Mouse (Mus musculus): ENCODE results near the gene Copz1. TPM values are rescaled to one million over a fixed set of nuclear protein-coding genes. Genes with fewer than 3 reads are reported as not detected.

Gene Copz1
- polyA plus RNA-seq, 1 experiment, result 143 TPM

- H3K27ac ChIP-seq (ENCODE audit: insufficient read depth, low read length), result no peak overlapping the region
- 0 out of 2 replicates have a peak, but pooled peaks cover 3% of the 10 kb centered on the region for H3K4me1 ChIP-seq (ENCODE audit: control insufficient read depth, insufficient read depth, low read length)
- no peak for TF ChIP-seq POLR2A (IDR thresholded peaks at IDR 0.05; ENCODE audit: low read depth, low read length)
- TF ChIP-seq CTCF (IDR thresholded peaks at IDR 0.05; ENCODE audit: borderline replicate concordance, insufficient read depth, low read length), result no peak
Observed at GRCm38 (mm10) chr15:103333081-103333615, 60.6 kb downstream of the Copz1 start.

GRCm38 (mm10) chr15:103333738-103334137 lies 61.2 kb downstream of the Copz1 start:
- TF ChIP-seq CTCF (IDR thresholded peaks at IDR 0.05; ENCODE audit: borderline replicate concordance, insufficient read depth, low read length) (no peak), POLR2A (IDR thresholded peaks at IDR 0.05; ENCODE audit: low read depth, low read length) (no peak)
- Histone ChIP-seq H3K4me3 (ENCODE audit: insufficient read depth, low read length) (no peak overlapping the region), H3K4me1 (ENCODE audit: control insufficient read depth, insufficient read depth, low read length) (0 out of 2 replicates have a peak, but pooled peaks cover 3% of the 10 kb centered on the region), H3K27ac (ENCODE audit: insufficient read depth, low read length) (no peak overlapping the region)

More at GRCm38 (mm10) chr15:103333081-103333615, 60.6 kb downstream of the Copz1 start:
- no peak overlapping the region for H3K4me3 ChIP-seq (ENCODE audit: insufficient read depth, low read length)

- Histone ChIP-seq H3K4me3 (ENCODE audit: insufficient read depth, low read length) (no peak overlapping the region), H3K4me1 (ENCODE audit: control insufficient read depth, insufficient read depth, low read length) (0 out of 2 replicates have a peak, but pooled peaks cover 3% of the 10 kb centered on the region), H3K27ac (ENCODE audit: insufficient read depth, low read length) (no peak overlapping the region)
- TF ChIP-seq CTCF (IDR thresholded peaks at IDR 0.05; ENCODE audit: borderline replicate concordance, insufficient read depth, low read length), result no peak
- TF ChIP-seq POLR2A (IDR thresholded peaks at IDR 0.05; ENCODE audit: low read depth, low read length), result no peak
Observed at GRCm38 (mm10) chr15:103334194-103334593, 61.7 kb downstream of the Copz1 start.

GRCm38 (mm10) chr15:103335040-103335439 lies 62.5 kb downstream of the Copz1 start:
- no peak overlapping the region for H3K27ac ChIP-seq (ENCODE audit: insufficient read depth, low read length)
- TF ChIP-seq POLR2A (IDR thresholded peaks at IDR 0.05; ENCODE audit: low read depth, low read length) (no peak), CTCF (IDR thresholded peaks at IDR 0.05; ENCODE audit: borderline replicate concordance, insufficient read depth, low read length) (no peak)
- H3K4me3 ChIP-seq (ENCODE audit: insufficient read depth, low read length), result no peak overlapping the region
- 0 out of 2 replicates have a peak, but pooled peaks cover 3% of the 10 kb centered on the region for H3K4me1 ChIP-seq (ENCODE audit: control insufficient read depth, insufficient read depth, low read length)

GRCm38 (mm10) chr15:103335488-103336235 lies 63.1 kb downstream of the Copz1 start:
- Histone ChIP-seq H3K27ac (ENCODE audit: insufficient read depth, low read length) (no peak overlapping the region), H3K4me3 (ENCODE audit: insufficient read depth, low read length) (no peak overlapping the region), H3K4me1 (ENCODE audit: control insufficient read depth, insufficient read depth, low read length) (0 out of 2 replicates have a peak, but pooled peaks cover 8% of the 10 kb centered on the region)
- TF ChIP-seq CTCF (IDR thresholded peaks at IDR 0.05; ENCODE audit: borderline replicate concordance, insufficient read depth, low read length) (no peak), POLR2A (IDR thresholded peaks at IDR 0.05; ENCODE audit: low read depth, low read length) (no peak)

- Histone ChIP-seq H3K4me3 (ENCODE audit: insufficient read depth, low read length) (no peak overlapping the region), H3K27ac (ENCODE audit: insufficient read depth, low read length) (no peak overlapping the region), H3K4me1 (ENCODE audit: control insufficient read depth, insufficient read depth, low read length) (0 out of 2 replicates have a peak, but pooled peaks cover 9% of the 10 kb centered on the region)
- TF ChIP-seq POLR2A (IDR thresholded peaks at IDR 0.05; ENCODE audit: low read depth, low read length) (no peak), CTCF (IDR thresholded peaks at IDR 0.05; ENCODE audit: borderline replicate concordance, insufficient read depth, low read length) (no peak)
Observed at GRCm38 (mm10) chr15:103336996-103337667, 64.6 kb downstream of the Copz1 start.

- no peak for TF ChIP-seq POLR2A (IDR thresholded peaks at IDR 0.05; ENCODE audit: low read depth, low read length)
- no peak for TF ChIP-seq CTCF (IDR thresholded peaks at IDR 0.05; ENCODE audit: borderline replicate concordance, insufficient read depth, low read length)
- Histone ChIP-seq H3K4me3 (ENCODE audit: insufficient read depth, low read length) (peak overlapping the region; percentile 43), H3K27ac (ENCODE audit: insufficient read depth, low read length) (no peak overlapping the region), H3K4me1 (ENCODE audit: control insufficient read depth, insufficient read depth, low read length) (0 out of 2 replicates have a peak, but pooled peaks cover 9% of the 10 kb centered on the region)
Observed at GRCm38 (mm10) chr15:103338829-103339165, 66.3 kb downstream of the Copz1 start.

GRCm38 (mm10) chr15:103339166-103339960 lies 66.8 kb downstream of the Copz1 start:
- Histone ChIP-seq H3K4me1 (ENCODE audit: control insufficient read depth, insufficient read depth, low read length) (0 out of 2 replicates have a peak, but pooled peaks cover 9% of the 10 kb centered on the region), H3K27ac (ENCODE audit: insufficient read depth, low read length) (no peak overlapping the region), H3K4me3 (ENCODE audit: insufficient read depth, low read length) (peak overlapping the region; percentile 43)
- TF ChIP-seq CTCF (IDR thresholded peaks at IDR 0.05; ENCODE audit: borderline replicate concordance, insufficient read depth, low read length), result no peak
- TF ChIP-seq POLR2A (IDR thresholded peaks at IDR 0.05; ENCODE audit: low read depth, low read length), result no peak

- Histone ChIP-seq H3K4me3 (ENCODE audit: insufficient read depth, low read length) (peak within 1 kb of the TSS; percentile 43), H3K4me1 (ENCODE audit: control insufficient read depth, insufficient read depth, low read length) (0 out of 2 replicates have a peak, but pooled peaks cover 9% of the 10 kb centered on the region), H3K27ac (ENCODE audit: insufficient read depth, low read length) (no peak within 1 kb of the TSS)
- TF ChIP-seq POLR2A (IDR thresholded peaks at IDR 0.05; ENCODE audit: low read depth, low read length), result peak; percentile 48
- no peak for TF ChIP-seq CTCF (IDR thresholded peaks at IDR 0.05; ENCODE audit: borderline replicate concordance, insufficient read depth, low read length)
Observed at GRCm38 (mm10) chr15:103339961-103340337, 67.4 kb downstream of the Copz1 start, which contains the start of gene Zfp385a. Gene Zfp385a (minus strand): TSS chr15:103340093.

All from embryonic fibroblast, embryonic 13.5 days (primary cell).